Mouse (Mus musculus): Measurements from ENCODE around the gene Abca7. TPM values are rescaled to one million over a fixed set of nuclear protein-coding genes. Genes with fewer than 3 reads are reported as not detected.

Gene Abca7
- total RNA-seq, 1 experiment from 2014 or later, result 29.1 TPM

DNA sequence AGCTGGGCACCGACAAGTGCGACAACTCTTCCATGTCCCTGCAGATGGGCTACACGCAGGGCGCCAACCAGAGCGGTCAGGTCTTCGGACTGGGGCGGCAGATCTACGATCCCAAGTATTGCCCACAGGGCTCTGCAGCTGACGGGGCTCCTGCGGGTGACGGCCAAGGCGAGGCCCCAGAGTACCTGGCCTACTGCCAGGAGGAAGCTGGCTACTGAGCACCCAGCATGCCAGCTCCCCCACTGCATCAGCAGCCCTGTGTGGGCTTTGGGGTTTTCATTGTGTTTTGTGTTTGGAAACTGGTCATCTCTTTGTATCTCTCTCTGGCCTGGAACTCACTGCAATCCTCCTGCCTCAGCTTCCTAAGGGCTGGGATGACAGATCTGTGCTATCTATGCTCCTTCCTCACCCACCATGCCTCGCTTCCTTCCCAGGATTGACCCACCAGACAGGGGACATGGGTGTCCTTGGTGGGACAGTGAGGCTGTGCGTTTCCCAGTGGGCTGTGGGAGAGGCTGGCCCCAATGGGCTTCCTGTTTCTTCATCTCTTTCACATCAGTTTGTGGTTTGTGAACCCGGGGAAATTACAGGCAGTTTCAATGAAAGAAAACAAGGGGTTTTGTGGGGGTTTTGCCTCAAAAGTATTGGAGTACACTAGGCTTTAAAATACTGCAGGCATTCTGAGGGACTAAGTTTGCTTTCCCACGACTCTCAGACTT, 1.7 kb upstream of the Abca7 start:
- no peak for DNase-seq

DNA sequence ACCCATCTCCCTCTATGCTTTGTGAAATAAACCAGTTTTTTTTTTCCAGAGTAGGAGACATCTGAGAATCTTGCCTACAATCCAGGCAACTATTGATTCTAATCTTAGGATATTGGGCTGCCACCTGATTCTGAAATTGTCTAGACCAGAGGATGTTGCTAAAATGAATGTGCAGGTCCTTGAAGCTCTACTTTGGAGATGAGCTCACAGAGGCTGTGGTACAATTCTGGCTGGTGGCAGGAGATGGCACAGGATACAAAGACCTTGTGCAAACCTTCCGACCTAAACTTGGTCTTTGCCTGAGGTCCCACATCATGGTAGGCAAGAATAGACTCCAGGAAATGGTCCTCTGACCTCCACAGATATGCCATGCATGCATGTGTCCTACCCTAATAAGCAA, 658 bp upstream of the Abca7 start:
- no peak for DNase-seq

DNA sequence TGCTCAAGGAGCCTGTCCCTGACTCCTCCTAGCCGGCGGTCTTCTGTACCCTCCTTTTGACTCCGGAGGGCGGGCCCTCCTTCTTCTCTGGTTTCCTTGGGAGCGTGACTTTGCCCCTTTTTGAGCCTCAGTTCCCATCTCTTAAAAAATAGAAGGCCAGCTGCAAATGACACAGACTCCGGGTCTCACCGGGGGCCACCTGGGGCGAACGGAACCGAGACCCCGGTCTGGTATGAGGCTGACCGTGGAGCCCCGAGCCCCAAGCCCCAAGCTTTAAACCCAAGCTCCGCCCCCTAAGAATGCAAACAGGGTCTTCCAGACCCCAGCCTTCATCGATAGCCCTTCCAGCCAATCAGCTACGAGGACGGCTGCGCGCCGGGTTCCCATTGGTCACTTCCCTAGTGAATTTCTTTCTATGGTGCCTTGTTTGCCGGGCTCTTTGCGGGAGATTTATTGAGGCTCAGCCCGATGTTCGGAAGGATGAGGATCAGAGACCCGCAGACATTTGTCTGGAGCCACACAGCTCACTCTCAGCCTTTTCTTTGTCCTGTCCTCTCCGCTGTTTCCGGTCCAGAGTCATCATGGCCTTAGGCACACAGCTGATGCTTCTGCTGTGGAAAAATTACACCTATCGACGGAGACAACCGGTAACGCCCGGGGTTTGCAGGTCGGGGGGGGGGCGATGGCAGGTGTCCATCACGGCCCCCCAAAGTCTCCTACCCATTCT, 903 bp downstream of the Abca7 start:
- peak; percentile 74 for DNase-seq

DNA sequence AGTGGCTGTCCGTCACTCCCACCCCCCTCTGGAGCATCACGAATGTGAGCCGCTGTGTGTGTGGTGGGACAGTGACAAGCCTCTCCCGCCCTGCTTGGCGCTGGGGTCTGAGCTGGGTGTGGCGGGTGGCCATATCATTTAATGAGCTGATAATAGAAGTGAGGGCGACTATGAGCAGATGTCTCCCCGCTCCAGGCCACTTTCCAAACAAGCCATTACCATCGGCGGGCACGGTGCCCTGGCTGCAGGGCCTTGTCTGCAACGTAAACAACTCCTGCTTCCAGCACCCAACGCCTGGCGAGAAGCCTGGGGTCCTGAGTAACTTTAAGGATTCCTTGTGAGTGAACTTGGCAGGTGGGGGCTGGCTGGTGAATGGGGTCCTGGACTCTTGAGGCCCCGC, 1.5 kb downstream of the Abca7 start:
- no peak for DNase-seq

DNA sequence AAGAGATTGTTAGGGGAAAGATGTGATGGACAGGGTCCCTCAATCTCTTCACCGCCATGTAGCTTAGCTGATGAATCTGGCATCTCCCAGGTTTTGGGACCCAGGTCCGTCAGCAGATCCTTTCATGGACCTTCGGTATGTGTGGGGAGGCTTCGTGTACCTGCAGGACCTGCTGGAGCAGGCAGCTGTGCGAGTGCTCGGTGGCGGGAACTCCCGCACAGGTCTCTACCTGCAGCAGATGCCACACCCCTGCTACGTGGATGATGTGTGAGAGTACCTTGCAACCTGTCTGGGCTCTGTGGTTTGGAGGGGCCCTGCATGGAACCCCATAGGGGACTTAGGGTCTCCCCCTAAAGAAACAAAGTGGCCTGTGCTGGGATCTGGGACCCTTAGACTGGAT, 5.7 kb downstream of the Abca7 start:
- no peak for DNase-seq

DNA sequence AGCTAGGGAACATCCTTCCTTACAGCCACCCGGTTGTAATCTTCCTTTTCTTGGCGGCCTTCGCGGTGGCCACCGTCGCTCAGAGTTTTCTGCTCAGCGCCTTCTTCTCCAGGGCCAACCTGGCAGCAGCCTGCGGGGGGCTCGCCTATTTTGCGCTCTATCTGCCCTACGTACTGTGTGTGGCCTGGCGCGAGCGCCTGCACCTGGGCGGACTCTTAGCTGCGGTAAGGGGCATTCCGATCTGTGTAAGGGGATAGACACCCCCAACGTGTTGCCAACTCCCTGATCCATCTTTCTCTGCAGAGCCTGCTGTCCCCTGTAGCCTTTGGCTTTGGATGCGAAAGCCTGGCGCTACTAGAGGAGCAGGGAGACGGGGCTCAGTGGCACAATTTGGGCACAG, 6.5 kb downstream of the Abca7 start:
- DNase-seq, result no peak

DNA sequence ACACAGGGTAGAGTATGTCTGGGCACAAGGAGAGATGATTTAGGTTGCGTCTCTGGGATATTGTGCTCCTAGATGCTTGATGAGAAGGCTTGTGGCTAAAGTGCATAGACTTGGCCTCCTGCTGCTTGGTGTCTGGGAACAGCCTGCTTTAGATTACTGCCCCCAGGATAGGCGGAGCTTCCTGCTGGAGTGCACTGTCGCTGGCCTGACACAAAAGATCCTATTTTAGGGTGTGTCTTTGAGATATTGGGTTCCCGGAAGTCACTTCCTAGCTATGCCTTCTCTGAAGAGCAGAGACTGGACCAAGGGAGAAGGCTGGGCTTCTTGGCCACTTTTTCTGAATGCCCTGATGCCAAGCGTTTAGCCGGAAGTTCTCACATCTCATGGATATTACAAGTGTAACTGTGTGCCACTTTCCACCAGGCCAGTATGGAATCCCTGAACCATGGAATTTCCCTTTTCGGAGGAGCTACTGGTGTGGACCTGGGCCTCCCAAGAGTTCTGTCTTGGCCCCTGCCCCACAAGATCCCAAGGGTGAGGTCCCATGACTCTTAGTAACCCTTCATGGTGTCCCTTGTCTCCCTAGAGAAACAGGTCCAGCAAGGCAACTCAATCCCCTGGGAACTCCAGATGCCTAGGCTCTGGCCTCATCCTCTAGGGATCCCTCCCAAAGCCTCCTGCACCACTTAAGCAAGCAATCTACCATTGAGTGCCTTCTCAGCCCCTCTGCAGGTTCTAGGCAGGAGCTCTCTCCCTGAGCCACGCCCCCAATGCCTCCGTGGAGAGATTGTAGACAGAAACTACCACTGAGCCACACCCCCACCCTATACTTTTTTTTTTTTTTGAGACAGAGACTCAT, 7.3 kb downstream of the Abca7 start:
- no peak for DNase-seq

DNA sequence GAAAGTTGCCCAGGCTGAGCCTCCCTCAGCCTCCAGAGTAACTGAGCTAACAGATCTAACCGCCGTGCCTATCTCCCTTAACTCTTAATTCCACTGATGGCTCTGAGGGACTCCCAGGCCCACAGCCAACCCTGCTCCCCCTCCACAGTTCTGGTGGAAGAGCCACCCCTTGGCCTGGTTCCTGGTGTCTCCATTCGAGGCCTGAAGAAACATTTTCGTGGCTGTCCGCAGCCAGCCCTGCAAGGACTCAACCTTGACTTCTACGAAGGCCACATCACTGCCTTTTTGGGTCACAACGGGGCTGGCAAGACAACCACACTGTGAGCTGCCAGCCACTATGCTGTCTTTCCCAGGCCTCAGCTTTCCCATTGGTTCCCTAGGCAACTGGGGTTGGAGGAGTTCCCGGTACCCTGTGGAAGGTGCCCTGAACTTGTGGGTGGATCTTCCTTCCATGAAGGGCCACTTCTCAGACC, 8.0 kb downstream of the Abca7 start:
- DNase-seq, result peak; percentile 60

DNA sequence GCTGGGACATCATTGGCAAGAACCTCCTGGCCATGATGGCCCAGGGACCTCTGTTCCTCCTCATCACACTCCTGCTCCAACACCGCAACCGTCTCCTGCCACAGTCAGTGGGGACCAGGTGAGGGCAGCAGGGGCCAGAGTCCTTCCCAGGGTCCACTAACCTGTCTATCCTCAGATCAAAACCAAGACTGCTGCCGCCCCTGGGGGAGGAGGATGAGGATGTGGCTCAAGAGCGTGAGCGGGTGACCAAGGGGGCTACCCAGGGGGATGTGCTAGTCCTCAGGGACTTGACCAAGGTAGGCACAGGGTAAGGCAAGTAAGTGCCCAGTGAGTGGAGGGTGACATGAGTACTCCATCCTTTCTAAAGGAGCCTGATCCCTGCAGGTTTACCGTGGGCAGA, 15.4 kb downstream of the Abca7 start:
- no peak for DNase-seq

DNA sequence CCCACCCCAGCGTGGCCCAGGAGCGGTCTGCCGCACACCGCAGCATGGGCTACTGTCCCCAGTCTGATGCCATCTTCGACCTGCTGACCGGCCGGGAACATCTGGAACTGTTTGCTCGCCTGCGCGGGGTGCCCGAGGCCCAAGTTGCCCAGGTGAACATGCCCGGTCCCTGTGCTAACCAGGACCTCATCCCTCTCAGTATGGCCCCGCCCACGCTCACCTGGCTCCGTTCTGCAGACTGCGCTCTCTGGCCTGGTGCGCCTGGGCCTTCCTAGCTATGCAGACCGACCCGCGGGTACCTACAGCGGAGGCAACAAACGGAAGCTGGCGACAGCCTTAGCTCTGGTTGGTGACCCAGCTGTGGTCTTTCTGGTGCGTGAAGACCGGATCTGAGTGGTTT, 17.3 kb downstream of the Abca7 start:
- no peak for DNase-seq

DNA sequence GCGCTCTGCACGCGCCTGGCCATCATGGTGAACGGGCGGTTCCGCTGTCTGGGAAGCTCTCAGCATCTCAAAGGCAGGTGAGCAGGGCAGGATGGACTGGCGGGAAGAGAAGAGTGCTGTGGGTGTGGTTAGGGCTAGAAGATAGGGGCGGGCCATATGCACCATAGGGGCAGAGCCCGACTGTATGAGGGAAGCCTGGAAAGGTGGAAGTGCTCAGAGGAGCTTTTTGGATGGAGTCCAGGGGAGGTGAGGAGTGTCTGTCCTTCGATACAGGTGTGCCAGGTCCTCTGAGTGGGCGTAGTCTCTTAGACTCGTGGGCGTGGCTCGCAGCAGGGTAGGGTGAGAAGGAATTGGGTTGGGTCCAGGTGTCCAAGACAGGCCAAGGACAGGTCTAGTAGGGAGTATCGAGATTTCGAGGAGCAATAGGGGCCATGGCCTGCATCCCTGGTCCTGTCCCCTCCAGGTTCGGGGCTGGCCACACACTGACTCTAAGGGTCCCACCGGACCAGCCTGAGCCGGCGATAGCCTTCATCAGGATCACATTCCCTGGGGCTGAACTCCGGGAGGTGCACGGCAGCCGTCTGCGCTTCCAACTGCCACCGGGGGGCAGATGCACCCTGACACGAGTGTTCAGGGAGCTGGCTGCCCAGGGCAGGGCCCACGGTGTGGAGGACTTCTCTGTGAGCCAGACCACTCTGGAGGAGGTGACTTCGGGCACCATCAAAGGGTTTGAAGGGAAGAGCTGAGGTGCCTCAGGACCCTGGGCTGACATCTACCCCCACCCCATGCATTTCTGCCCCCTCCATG, 18.4 kb downstream of the Abca7 start:
- no peak for DNase-seq

DNA sequence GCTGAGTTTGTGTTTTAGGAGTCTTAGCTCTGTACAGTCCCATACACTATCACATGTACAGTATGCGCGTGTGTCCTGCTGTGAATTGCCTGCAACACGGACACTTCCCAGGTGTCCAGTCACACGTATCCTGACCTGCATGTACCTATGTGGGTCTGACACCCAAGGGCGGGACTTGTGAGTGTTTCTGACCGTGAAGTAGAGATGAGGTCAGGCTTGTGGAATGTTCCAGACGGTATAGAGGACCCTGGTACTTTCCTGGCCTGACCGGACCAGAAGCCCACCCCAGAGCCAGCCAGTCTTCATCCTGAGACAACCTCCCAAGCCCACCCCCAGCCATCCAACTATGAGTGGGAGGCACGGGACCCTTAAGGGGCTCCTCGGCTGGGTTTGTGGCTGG, 19.3 kb downstream of the Abca7 start:
- DNase-seq, result no peak

DNA sequence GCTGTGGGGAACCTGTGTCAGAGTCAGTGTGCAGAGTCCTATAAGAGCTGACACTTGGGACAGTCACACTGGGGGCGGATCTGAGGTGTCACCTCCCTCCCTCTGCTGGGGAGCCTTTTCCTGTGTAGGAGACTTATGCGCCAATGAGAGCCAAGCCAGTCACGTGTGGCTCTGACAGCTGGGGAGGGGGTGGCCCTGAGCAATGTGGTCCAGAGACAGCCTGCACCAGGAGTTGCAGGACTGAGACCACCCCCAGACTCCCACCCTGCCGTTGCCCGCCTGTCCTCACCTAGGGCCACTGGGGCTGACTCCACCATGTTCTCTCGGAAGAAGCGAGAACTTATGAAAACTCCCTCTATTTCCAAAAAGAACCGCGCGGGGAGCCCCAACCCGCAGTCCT, 20.2 kb downstream of the Abca7 start, which contains the start of gene Arhgap45:
Arhgap45 (plus strand) TSS at position 143 of the 400 bp plus-strand sequence.
- no peak for DNase-seq

DNA sequence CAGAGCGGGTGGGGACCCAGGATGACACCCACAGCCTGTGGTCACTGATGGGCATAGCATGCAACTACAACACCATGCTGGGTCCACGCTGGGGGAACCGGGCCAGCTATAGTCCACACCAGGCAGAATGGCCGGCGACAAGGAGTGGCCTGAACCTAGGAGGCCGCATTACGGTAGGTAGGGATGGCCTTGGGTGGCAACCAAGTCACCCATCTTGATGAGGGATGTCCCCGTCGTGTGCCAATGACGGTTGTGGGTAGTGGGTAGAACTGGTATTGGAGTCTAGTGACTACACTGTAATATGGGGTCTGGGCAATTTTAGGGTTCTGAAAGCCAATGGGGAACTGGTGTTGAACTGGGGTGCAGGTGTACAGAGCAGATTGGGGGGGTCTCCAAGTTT, 20.6 kb downstream of the Abca7 start:
- DNase-seq, result no peak

DNA sequence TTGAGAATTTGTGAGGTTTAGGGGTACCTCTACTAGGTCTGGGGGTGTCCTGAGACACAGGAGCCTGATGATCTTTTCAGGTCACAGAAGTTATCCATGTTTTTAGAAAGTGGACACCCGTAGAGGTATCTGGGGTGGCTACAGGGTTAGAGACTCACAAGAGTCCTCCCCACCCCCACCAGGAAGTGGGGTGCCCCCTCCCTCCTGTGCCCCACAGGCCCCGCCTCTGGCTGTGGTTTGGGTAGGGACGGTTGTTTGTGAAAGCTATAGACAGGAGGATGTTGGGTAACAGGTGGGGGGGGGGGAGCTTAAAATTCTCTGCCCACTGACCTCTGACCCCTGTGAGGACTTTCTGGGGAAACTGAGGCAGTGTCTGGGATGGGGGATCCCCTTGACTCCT, 21.1 kb downstream of the Abca7 start:
- no peak for DNase-seq

DNA sequence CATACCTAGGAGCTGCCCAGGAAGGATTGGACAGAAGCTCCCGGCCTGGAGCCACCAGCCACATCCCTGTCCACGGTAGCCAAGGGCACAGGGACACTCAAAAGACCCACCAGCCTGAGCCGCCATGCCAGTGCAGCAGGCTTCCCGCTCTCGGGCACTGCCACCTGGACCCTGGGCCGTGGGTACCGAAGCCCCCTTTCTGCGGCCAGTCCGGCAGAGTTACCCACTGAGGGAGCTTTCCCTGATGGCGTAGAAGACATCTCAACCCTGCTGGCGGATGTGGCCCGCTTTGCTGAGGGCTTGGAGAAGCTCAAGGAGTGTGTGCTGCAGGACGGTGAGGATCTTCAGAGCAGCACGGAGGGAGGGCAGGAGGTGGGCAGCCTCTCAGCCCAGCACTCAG, 21.5 kb downstream of the Abca7 start:
- DNase-seq, result no peak

DNA sequence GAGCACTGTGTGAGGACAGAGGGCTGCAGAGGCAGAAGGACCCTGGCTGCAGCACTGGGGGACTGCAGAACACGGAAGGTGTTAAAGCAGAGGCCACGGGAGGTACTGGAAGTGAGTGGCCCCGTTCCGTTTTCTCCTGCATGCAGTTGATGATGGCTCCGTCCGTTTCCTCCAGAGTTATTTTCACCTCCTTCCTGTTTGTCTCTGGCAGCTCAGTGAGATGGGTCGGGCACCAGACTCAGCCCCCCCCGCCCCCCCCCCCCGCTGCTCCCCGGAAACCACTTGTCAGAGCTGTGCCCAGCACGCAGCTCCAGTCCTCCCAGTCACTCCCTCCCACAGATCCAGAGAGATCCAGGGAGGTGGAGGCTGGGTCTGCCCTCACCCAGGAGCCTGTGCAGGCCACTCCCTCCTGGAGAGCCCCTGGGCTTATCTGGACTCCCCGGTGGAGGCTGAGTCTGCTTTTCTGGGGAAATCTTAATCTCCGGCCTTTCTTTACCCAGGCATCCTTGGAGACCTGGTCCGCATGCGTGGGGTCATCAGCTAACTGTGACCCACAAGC, 22.5 kb downstream of the Abca7 start:
- no peak for DNase-seq

DNA sequence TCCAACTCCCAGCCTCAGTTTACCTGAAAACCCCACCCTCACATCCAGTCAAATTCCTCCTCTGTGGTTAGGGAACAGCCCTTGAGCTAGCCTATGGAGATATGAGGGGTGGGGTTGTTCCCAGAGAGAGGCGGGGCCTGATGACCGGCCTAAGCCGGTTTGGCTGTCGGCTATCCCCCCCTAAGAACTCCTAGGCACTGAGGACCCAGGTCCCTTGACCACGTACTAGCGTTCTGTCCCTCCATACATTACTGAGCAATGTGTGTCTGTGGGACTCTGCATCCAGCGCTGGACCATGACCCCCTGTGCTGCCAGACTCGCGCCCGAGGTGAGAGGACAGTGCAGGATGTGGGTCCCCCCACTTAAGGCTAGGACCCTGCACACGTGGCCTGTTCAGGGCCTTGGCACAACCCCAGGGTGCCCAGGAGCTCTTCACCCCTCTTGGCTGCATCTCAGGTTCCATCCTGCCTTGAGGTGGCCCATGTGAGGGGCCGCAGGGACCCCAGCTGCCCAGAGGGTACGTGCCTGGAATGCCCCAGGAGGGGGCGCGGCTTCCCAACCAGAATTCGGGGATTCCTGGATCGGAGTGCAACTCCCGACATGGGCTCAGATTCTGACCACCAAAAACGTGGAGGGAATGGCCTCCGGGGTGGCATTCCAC, 23.3 kb downstream of the Abca7 start:
- no peak for DNase-seq

DNA sequence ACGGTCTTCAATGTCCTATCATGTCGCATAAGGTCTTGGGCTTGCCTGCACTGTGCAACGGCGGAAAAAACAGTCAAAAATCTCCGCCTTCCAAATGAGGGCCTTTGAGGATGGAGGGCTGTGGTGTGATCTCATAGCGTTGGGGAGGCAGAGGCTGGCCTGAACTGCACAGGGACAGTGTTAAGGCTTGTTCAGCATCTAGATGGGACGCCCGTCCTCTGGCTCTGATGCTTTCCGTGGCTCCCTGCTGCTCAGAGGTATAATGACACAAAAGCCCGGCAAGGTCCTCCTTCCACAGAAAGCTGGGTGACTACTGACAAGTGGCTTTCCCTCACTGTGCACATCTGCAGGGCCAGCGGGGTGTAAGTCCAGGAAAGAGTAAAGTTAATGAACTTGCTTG, 23.9 kb downstream of the Abca7 start:
- no peak for DNase-seq

DNA sequence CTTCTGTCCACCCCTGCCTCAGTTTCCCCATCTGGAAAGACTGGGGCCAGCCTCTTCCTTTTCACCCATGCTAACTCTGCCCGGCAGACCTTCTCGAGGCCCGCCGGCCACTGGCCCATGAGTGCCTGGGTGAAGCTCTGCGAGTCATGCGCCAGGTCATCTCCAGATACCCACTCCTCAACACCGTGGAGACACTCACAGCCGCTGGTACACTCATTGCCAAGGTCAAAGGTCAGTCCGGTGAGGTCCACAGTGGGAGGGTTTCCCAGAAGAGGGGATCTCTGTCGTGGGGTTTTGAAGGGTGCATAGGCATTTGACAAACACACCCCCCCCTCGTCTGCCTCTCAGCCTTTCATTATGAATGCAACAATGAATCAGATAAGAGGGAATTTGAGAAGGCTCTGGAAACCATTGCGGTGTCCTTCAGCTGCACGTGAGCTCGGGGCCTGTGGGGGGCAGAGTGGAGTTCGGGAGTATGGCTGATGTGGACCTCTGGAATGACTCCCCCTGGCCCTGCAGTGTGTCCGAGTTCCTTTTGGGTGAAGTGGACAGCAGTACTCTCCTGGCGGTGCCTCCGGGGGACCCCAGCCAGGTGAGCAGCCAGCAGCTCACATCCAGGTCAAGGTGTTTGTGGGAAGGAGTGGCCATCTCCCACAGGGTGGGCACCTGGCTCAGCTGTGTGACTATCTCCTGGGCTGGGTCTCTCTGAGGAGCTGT, 24.5 kb downstream of the Abca7 start:
- DNase-seq, result no peak

DNA sequence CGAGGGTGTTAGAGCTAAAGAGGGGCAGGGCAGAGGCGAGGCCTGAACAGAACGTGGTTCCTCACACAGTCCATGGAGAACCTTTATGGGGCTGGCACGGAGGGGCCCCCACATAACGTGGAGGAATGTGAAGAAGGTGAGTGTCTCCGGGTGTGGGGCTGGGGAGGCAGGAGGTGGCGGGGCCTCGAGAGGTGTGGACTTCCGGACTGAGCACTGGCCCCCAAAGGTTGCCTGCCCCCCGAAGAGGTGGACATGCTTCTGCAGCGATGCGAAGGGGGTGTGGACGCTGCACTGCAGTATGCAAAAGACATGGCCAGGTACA, 25.0 kb downstream of the Abca7 start:
- no peak for DNase-seq

Data from adrenal gland, postnatal 25 days (tissue).